Mouse (Mus musculus) embryonic facial prominence, embryonic 14.5 days (tissue): ENCODE results near the gene Olfr223. TPM values are rescaled to one million over a fixed set of nuclear protein-coding genes. Genes with fewer than 3 reads are reported as not detected.

Experiments used
- ATAC-seq: fragments of 200-750 bp; cut with Nextera tagmentation; 2 replicates; pipeline ENCODE4 v1.8.0; 2017; ENCODE audit warnings: low read depth, moderate number of reproducible peaks, moderate TSS enrichment
- DNase-seq: peaks from one replicate; pipeline ENCODE4 v3.0.0-alpha.2; 2015; ENCODE audit warnings: low spot score
- H3K27ac ChIP-seq: fragments of 300-500 bp; sonication (generic); replicated peaks from 2 replicates; pipeline ENCODE4 v1.5.1; 2014; ENCODE audit warnings: low read depth, mild to moderate bottlenecking, low read length, moderate library complexity
- H3K27me3 ChIP-seq: fragments of 300-500 bp; sonication (generic); replicated peaks from 2 replicates; pipeline ENCODE4 v1.6.1; 2014; ENCODE audit warnings: low read length; ENCODE audit not compliant: control insufficient read depth, insufficient read depth
- H3K36me3 ChIP-seq: fragments of 300-500 bp; sonication (generic); 2 replicates; pipeline ENCODE4 v1.6.1; 2014; ENCODE audit warnings: low read length, mixed read lengths; ENCODE audit not compliant: control insufficient read depth, insufficient read depth
- H3K4me1 ChIP-seq: fragments of 300-500 bp; sonication (generic); 2 replicates; pipeline ENCODE4 v1.6.1; 2014; ENCODE audit warnings: antibody characterized with exemption, low read length; ENCODE audit not compliant: control insufficient read depth, insufficient read depth
- H3K4me2 ChIP-seq: fragments of 300-500 bp; sonication (generic); 2 replicates; pipeline ENCODE4 v1.6.1; 2014; ENCODE audit warnings: low read depth, mild to moderate bottlenecking, low read length, moderate library complexity, mixed read lengths
- H3K4me3 ChIP-seq: fragments of 300-500 bp; sonication (generic); 2 replicates; pipeline ENCODE4 v1.5.1; 2014; ENCODE audit warnings: low read depth, mild to moderate bottlenecking, low read length
- H3K9ac ChIP-seq: fragments of 300-500 bp; sonication (generic); 2 replicates; pipeline ENCODE4 v1.6.1; 2014; ENCODE audit warnings: low read depth, mild to moderate bottlenecking, low read length, moderate library complexity, mixed read lengths
- H3K9me3 ChIP-seq: fragments of 300-500 bp; sonication (generic); 2 replicates; pipeline ENCODE4 v1.6.1; 2016; ENCODE audit warnings: low read length; ENCODE audit not compliant: control insufficient read depth
- WGBS: fragments of 180-500 bp; shearing (Covaris S2); extraction: QIAGEN DNeasy Blood & Tissue Kit; methylation state at CpG from one replicate; pipeline ENCODE4 v1.1.7; 2014; 5-methylcytosine and 5-hydroxymethylcytosine counted together
- polyA plus RNA-seq: library from polyadenylated mRNA; unstranded; fragments of >200 nt; fragmentation: Nextera tagmentation; extraction: Ambion mirVana; gene quantifications from 2 replicates; pipeline ENCODE4 v1.2.1, GENCODE M21; 2014

The Olfr223 gene
- polyA plus RNA-seq, 1 experiment from 2014 or later, result not detected

DNA sequence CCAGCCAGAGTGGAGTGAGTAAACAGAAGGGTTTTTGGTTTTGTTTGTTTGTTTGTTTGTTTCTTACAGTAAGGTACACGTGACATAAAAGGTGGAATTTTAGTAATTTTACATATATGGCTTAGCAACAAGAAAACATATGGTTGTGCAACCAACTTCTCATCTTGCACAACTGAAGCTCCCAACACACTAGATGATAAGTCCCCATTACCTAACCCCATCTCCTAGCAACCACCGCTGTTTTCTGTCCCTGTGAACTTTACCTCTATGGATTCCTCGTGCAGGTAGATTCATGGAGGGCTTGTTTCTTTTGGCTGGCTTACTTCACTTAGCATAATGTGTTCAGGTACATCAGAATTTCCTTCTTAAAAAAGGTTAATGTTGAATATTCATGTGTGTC lies 49.7 kb downstream of the Olfr223 start:
- Histone ChIP-seq H3K4me3 (no peak overlapping the region), H3K4me2 (no peak overlapping the region), H3K9me3 (no peaks in the 10 kb centered on the region), H3K27me3 (no peaks in the 10 kb centered on the region), H3K36me3 (no peaks in the 10 kb centered on the region), H3K9ac (no peak overlapping the region), H3K27ac (no peak overlapping the region), H3K4me1 (no peaks in the 10 kb centered on the region)
- ATAC-seq (no peak), DNase-seq (no peak)
- WGBS, result 81% methylated on average over 3 of the region's 3 CpGs

- H3K27me3 ChIP-seq, result no peaks in the 10 kb centered on the region
- H3K9me3 ChIP-seq, result no peaks in the 10 kb centered on the region
- 71% methylated on average over 6 of the region's 6 CpGs for WGBS
- H3K36me3 ChIP-seq, result no peaks in the 10 kb centered on the region
- H3K4me3 ChIP-seq, result no peak overlapping the region
- no peak overlapping the region for H3K9ac ChIP-seq
- no peak overlapping the region for H3K27ac ChIP-seq
- no peaks in the 10 kb centered on the region for H3K4me1 ChIP-seq
- H3K4me2 ChIP-seq, result no peak overlapping the region
- DNase-seq, result no peak
- ATAC-seq, result no peak
Observed at GRCm38 (mm10) chr11:59542442-59542841, 50.6 kb downstream of the Olfr223 start.

GRCm38 (mm10) chr11:59541324-59541723 lies 51.8 kb downstream of the Olfr223 start, which contains the start of gene Nlrp3:
Gene Nlrp3 (plus strand): TSS chr11:59541568.
- Histone ChIP-seq H3K27ac (no peak within 1 kb of the TSS), H3K4me3 (no peak within 1 kb of the TSS), H3K4me2 (no peak within 1 kb of the TSS), H3K36me3 (no peaks in the 10 kb centered on the region), H3K4me1 (no peaks in the 10 kb centered on the region), H3K27me3 (no peaks in the 10 kb centered on the region), H3K9me3 (no peaks in the 10 kb centered on the region), H3K9ac (no peak within 1 kb of the TSS)
- ATAC-seq, result no peak
- WGBS, result 46% methylated on average over 3 of the region's 3 CpGs
- DNase-seq, result no peak

DNA sequence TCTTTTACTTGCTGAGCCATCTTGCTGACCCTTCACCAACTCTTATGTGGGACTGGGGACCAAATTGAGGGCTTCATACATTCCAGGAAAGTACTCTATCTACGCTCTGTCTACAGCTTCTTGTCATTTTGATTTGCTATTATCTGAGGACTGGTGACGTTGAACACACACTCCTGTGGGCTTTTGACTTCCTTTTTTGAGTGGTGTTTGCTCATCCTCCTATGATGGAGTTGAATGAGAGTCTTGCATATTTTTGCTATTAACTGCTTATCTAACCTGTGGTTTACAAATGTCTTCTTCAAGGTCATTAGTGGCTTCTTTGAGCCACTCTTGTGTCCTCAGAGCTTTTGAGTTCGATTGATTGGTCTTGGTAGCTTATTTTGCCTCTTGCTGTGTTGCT lies 53.0 kb downstream of the Olfr223 start:
- Histone ChIP-seq H3K27ac (no peak overlapping the region), H3K36me3 (no peaks in the 10 kb centered on the region), H3K4me2 (no peak overlapping the region), H3K9me3 (no peaks in the 10 kb centered on the region), H3K4me1 (no peaks in the 10 kb centered on the region), H3K27me3 (no peaks in the 10 kb centered on the region), H3K4me3 (no peak overlapping the region), H3K9ac (no peak overlapping the region)
- no peak for ATAC-seq
- WGBS, result 82% methylated on average over 3 of the region's 3 CpGs
- DNase-seq, result no peak

Other genes with a start within 250 kb of the Olfr223 start
- gene Prss38, start 217.6 kb downstream of the Olfr223 start, polyA plus RNA-seq, result not detected in 2 replicates
- gene Jmjd4, start 143.2 kb downstream of the Olfr223 start, polyA plus RNA-seq, result 9.7 and 11.1 TPM in 2 replicates
- gene Snap47, start 142.1 kb downstream of the Olfr223 start, polyA plus RNA-seq, result 124 and 142 TPM in 2 replicates
- 8.8 and 11.0 TPM in 2 replicates for gene Zfp867, start 120.8 kb downstream of the Olfr223 start, polyA plus RNA-seq
- 17.1 and 19.7 TPM in 2 replicates for gene Zkscan17, start 66.5 kb downstream of the Olfr223 start, polyA plus RNA-seq
- 0.29 and 0.45 TPM in 2 replicates for gene Nlrp3, start 51.7 kb downstream of the Olfr223 start, polyA plus RNA-seq
- 0.11 TPM in 1 of 2 replicates, not detected in the other for gene Olfr222, start 17.1 kb downstream of the Olfr223 start, polyA plus RNA-seq
- gene Mprip, start 68.0 kb upstream of the Olfr223 start, polyA plus RNA-seq, result 75.0 and 80.4 TPM in 2 replicates
- gene Pld6, start 194.4 kb upstream of the Olfr223 start, polyA plus RNA-seq, result 0.96 and 1.3 TPM in 2 replicates
- gene Flcn, start 216.7 kb upstream of the Olfr223 start, polyA plus RNA-seq, result 31.0 and 32.2 TPM in 2 replicates
- 34.6 and 37.5 TPM in 2 replicates for gene Nt5m, start 246.2 kb upstream of the Olfr223 start, polyA plus RNA-seq
- 180 and 198 TPM in 2 replicates for gene Cops3, start 246.5 kb upstream of the Olfr223 start, polyA plus RNA-seq